Mouse (Mus musculus): ENCODE results near the gene Hamp2. TPM values are rescaled to one million over a fixed set of nuclear protein-coding genes. Genes with fewer than 3 reads are reported as not detected.
"Not testable (repeated sequence)": the region's sequence is repeated elsewhere in the genome, so short reads cannot be mapped to it uniquely, and the experiment has no call there.

Hamp2 gene
- total RNA-seq (2021) = 1 to 10 TPM; 1.5 to 4.1 TPM

DNA sequence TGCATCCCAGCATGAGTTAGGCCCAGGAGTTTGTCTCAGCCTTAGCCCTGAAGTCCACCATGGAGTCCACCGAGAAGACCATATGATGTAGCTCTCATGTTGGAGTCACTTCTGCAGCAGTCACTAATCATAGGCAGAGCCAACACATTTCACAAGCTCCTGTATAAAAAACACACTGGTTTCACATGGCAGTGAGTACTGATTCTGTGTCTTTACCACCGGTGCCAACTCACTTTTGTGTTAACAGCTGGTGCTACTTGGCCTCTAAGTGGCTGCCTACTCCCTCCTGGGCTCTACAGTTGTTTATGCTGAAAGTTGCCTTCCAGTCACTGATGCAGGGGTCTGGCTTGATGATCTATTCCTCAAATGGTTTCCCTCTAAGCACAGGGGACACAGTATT, at the start of gene Hamp2:
Hamp2 (minus strand) TSS at position 101 of the 400 bp plus-strand sequence.
- DNase-seq; intact Hi-C loops (cut with DNase I): not testable (repeated sequence)

DNA sequence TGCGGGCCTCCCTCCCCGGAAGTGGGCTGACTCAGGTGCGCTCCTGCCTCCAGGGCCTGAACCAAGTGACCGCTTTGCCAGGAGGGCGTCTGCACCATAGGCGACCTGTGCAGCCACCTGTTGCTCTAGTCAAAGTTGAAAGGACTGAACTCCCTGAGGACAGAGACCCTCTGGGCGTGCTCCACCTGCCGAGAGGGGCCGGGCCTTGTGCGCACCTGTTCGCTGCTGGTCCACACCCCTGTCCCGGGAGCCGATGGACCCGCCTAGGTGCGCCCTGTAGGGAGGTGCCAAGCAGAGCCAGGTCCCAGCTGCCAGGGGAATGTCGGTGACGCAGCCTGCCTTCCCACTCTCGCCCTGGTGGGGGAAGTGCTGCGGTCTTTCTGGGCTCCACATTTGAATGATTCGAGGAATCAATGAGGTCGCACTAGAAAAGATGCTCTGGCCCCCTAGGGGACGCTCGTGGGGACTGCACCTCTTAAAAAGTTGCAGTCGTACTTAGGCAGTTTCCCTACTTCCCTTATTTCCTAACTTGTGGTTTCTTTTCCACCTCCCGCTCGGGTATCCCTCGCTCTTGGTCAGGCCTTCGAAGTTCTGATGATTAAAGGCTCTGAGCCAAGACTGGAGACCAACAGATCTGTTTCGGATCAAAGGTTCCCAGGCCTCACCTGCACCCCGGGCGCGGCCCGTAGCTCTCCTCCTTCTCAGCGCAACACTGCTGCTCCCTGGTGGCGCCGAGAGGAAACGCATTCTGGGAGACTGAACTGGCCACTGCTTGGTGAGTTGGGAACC, 49.2 kb upstream of the Hamp2 start, which contains the start of gene Fam187b:
Fam187b (plus strand) TSS at position 290 of the 789 bp plus-strand sequence.
- DNase-seq = peak; percentile 91 to 94
- intact Hi-C loops (cut with DNase I) = loop anchor here (1.0 kb wide), 1 partner anchor 100 kb away; no protein-coding TSS in a partner anchor

DNA sequence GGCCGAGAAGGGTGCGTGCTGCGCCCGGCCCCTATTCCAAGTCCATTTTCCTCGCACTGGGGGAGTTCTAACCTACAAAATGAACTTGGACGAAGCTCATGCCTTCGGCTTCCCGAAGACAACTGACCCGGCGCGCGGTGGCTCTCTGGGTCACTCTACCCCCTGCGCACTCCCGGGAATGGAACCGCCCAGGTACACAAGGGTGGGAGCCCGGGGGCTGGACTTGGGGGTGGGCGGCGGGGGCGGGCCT, 48.7 kb upstream of the Hamp2 start, which contains the start of gene Lsr:
Lsr (minus strand) TSS at position 214 of the 250 bp plus-strand sequence.
- no peak for DNase-seq

DNA sequence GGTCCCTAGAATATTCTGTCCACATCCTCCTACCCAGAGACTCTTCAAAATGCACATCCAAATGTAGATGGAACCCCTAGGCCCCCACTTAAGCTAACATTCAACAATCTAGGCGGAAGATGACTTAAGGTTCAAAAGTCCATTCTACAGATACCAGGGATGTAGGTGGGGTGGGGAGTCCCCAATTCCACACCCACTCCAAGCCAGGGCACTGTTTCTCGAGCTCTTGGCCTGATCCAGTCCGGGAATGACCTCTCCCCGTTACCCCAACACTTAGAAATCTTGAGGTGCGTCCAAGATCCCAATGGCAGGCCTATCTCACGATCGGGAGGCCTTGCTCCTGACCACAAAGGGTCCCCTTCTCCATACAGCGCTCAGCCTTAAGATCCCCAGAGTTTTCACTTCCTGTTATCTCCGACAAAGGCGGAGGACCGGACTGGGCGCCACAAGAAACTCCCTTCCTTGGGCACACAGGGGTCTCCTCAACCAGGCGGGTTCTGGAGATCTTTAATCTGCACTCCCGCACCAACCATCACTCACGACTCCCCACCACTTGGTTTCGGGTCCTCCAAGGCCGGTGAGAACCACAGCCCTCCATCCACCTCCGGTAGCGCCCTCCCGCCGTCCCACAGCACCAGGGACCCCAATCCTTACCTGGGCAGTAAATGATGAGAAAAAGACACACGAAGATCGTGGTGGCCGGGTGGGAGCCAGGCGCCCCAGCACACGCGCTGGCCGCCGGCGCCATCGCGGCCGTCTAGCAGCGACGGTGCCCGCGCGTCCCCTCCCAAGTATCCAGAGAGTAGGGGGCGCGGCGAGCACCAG, 48.2 kb upstream of the Hamp2 start:
- intact Hi-C loops (cut with DNase I) = loop anchor here (1.0 kb wide), 1 partner anchor 99 kb away; no protein-coding TSS in a partner anchor
- DNase-seq = no peak

More for the DNA sequence above, 48.7 kb upstream of the Hamp2 start, which contains the start of gene Lsr:
- intact Hi-C loops (cut with DNase I) = loop anchor here (1.0 kb wide), 1 partner anchor 100 kb away; no protein-coding TSS in a partner anchor

DNA sequence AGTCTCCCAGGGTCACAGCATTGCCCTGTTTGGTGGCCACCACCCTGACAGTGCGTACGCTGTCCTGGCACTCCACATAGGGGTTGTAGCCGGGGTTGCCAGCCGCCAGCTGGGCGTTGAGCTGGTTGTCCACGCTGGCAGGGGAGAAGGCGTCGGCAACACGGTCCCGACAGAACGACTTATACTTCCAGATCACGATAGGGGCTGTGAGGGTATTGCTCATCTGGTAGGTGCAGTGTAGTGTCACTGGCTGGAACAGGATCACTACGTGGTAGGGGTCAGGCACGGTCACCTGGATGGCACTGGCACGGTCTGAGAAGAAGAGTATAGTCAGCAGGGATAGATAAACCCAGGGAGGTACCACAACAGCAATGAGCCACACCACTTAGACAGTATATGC, 47.4 kb upstream of the Hamp2 start:
- intact Hi-C loops (cut with DNase I) = no loop called here
- DNase-seq = no peak

DNA sequence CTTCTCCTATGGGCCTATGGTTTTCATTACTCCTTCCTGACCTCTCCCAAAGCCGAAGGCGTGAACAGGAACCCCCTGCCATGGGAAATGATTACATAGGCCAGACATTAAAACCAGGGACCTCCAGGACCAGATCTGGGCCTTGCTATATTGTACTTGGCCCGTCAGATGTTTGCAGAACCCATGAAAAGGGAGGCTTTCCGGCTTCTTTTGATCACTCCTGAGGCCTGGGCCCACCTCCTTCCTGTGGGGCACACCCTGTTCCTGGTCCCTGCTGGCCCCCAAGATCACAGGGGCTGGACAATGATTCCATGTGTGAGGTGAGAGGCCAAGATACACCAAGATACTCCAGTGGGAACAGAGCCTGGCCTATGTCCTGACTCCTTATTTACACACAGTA, 44.7 kb upstream of the Hamp2 start:
- no peak for DNase-seq
- intact Hi-C loops (cut with DNase I) = loop anchor here (10.0 kb wide), 1 partner anchor 374 kb away; the partner anchor contains the start of gene Zbtb32

DNA sequence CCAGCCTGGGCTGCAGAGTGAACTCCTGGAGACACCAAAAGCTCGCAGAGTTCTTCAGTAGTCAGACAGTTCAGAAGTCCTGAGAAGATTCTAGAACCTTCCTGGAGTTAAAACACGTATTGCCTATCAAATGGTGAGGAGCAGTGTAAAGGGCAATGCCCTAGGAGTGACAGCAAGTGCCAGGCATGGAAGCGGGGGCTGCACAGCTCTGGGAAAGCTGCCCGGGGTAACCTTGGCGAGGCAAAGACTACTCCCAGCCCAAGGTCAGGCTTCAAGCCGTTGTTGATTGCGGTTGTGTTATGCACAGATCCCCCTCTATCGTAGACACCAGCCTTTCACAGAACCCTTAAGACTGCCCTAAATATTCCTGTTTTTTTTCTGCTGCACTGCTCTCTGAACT, 44.1 kb upstream of the Hamp2 start:
- intact Hi-C loops (cut with DNase I) = loop anchor here (10.0 kb wide), 1 partner anchor 374 kb away; the partner anchor contains the start of gene Zbtb32

DNA sequence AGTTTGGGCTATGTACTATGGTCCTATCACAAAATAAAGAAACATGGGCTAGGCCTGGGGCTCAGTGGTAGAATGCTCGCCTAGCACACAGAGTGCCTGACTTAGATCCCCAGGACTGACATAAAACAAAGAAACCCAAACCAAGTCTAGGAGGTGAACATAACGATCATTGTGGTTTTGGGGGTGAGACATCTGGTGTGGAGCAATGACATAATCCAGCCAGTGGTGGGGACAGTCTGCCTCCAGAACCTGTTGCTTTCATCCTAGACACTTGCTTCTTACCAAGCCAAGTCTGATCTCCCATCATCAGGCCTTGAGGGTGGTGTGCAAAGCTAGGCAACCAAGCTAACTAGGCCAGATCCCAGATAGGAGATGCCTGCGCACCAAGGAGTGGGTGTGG, 42.2 kb upstream of the Hamp2 start:
- intact Hi-C loops (cut with DNase I) = loop anchor here (10.0 kb wide), 1 partner anchor 372 kb away; the partner anchor contains the start of gene Zbtb32
- DNase-seq = no peak

More for the DNA sequence above, 44.1 kb upstream of the Hamp2 start:
- no peak for DNase-seq

DNA sequence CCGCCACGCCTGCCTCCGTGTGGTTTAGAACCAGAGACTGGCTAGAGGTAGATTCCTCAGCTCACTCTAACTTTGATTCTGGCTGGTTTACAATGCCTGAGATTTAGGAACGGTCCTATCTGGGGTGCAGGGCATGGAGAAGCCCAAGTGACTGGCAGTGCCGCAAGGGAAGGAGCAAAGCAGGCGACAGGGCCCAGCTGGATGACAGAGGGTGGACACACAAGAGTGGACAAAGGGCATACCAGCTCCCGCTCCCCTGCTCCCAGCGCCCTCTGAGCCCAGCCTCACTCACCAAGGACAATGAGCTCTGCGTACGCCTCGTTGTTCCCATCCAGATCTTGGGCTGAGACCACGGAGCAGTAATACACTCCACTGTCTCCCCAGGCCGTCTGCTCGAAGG, 41.2 kb upstream of the Hamp2 start:
- no peak for DNase-seq

DNA sequence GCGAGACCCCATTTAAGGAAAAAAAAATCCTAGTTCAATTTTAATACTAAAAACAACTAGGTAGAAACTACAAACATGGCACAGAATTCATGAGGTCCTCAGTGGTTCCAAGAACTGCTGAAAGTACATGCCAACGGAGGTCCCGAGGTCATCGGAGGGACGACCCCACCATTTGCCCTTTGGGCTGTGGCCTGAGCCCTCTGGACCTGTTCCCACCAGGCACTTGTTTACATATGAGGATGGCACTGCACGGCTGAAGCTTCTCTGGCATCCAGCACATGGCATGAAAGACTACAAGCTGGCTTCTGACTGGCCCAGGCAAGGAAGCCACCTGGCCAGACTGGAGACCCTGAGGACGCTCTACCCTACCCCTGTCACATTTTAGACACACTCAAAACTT, 39.9 kb upstream of the Hamp2 start:
- intact Hi-C loops (cut with DNase I) = loop anchor here (10.0 kb wide), 1 partner anchor 370 kb away; the partner anchor contains the start of gene Zbtb32
- DNase-seq = no peak

More for the DNA sequence above, 41.2 kb upstream of the Hamp2 start:
- intact Hi-C loops (cut with DNase I) = loop anchor here (10.0 kb wide), 1 partner anchor 371 kb away; the partner anchor contains the start of gene Zbtb32

DNA sequence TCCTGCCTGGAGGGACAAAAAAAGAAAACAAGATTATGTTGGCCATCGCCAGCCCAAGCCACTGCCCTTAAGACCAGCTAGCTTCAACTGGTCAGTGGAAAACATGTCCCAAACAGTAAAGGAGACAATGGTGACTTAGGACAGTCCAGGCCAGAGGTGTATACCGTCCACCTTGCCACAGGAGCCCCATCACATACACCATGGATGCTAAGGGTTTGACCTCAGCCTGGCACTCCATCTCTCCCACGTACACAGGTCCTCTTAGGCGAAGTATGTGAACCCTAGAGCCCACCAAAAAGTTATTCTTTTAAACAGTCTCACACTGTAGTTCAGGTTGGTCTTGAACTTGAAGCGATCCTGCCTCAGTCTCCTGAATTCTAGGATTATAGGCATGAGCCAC, 38.4 kb upstream of the Hamp2 start:
- intact Hi-C loops (cut with DNase I) = loop anchor here (10.0 kb wide), 1 partner anchor 368 kb away; the partner anchor contains the start of gene Zbtb32
- DNase-seq = no peak

DNA sequence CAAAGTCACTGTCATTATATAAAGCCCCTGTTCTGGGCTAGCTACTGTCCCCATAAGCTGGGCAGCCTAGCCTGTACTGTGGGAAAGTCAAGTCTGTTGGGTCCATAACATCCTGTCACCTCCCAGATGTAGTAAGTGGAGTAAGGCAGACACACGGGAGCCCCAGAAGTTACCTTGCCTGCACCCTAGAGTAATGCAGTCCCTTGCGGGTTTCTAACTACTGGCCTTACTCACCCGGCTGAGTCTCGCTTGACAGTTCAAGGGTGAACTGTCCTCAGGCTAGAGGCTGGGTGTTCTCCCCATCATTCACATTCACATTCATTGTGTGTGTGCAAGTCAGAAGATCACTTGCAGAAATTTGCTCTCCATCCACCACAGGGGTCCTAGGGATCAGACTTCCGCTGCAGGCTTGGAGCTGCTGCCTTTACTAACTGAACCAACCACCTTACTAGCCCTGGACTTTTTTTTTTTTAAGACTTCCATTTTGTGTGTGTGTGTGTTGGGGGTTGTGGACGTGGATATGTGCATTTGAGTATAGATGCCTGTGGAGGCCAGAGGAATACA, 35.4 kb upstream of the Hamp2 start:
- DNase-seq = no peak
- intact Hi-C loops (cut with DNase I) = loop anchor here (1.0 to 10.0 kb wide), 4 partner anchors 40 to 365 kb away; partner anchors contain the start of gene Zbtb32

DNA sequence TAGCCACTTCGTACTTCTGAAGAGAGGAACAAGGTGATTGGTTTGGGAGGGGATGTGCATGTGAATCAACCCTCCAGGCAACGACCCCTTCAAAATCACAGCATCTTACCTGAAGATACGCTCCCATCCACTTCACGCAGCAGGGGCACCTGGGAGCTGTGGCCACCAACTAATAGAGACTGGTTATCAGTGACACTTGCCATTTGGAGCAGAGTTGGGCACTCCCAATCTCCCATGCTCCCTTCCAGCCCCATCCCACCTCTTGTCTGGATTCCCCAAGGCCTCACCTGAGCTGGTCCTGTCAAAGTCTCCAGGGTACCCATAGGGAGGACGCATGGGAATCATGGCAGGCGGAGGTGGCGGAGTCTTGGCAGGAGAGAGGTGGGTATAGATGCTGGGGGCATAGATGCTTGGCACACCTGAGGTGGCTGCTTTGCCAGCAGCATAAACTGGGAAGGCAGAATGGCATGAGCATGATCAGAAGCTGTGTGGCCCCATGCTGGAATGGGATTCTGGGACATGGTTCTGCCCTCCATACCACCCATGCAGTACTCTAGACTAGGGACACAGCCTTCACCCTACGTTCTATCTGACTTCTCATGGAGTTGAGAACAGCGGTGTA, 34.5 kb upstream of the Hamp2 start:
- intact Hi-C loops (cut with DNase I) = loop anchor here (5.0 kb wide), 2 partner anchors 87 to 292 kb away; no protein-coding TSS in a partner anchor
- no peak for DNase-seq

DNA sequence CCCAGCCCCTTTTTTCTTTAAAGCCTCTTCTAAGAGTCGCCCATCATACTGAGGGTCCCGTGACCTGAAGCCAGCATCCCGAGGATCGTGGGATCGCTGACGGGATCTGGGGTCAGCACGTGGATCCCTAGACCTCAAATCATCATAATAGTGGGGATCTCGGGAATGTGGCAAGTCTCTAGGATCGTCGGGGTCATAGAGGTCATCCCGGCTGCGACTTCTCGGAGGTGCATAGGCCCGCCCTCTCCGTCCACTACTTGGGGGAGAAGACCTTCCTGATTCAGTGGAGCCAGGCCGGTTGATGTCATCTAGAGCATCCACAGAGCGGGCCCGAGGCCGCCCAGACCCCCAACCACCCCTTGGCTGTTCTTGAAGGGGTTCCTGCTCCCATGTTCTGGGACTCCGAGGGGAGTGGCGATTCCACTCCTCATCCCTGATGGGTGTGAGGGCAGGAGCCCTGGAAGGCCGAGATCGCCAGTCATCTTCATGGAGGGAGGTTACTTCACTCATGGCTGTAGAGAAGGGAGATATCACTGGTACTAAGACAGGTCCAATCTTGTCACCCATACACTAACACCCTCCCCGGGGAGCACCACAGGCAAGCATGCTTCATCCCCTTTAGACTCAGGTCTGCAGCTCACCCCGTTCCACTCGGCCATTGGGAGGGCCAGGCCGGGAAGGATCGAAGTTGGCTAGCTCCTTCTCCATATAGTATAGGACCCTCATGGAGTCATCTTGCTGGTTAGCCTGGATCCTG, 33.8 kb upstream of the Hamp2 start:
- intact Hi-C loops (cut with DNase I) = loop anchor here (5.0 kb wide), 2 partner anchors 86 to 291 kb away; no protein-coding TSS in a partner anchor

DNA sequence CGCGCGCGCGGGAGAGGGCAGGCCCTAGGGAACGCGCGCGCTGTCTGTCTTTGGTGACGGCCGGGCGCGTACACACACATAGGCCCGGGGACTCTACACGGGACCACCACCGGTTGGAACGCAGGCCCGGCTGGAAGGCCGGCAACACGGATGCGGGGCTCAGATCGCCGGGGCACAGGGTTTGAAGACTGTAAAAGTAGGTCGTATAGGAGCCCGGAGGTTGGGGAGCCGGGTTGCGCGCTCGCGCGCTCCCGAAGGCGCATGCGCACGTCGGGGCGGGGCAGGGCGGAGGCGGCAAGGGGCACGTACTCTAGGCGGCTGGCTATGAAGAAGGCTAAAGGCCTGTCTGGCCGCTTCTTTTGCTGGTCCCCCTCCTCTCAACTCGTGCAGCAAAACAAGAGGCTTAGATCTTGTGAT, 32.9 kb upstream of the Hamp2 start:
- intact Hi-C loops (cut with DNase I) = loop anchor here (5.0 kb wide), 2 partner anchors 85 to 290 kb away; no protein-coding TSS in a partner anchor
- DNase-seq = peak; percentile 96

More for the DNA sequence above, 33.8 kb upstream of the Hamp2 start:
- no peak for DNase-seq

DNA sequence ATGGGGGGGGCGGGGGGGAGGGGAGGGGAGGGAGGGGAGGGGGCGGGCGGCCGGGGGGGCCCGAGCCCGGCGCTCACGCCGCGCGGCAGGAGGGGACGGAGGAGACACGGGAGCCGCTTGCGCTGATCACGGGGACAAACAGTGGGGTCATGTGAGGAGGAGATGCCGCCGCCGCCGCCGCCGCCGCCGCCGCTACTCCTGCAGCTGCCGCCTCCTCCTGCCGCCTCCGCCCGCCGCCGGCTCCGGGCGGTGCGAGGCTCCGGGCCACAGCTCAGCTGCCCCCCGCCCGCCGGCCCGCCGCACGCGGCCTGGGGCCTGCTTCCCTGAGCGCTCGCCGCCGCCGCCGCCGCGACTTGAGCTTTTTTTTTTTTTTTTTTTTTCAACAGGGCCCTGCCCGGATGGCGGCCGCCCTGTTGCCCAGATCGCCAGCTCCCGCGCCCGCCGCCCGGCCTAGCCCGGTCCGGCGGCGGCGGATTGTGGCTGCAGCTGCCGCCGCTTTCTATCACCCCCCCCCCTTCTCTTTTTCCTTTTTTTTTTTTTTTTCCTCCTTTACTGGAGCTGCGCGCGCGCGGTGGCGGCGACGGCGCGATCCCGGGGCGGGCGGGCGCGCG, 32.4 kb upstream of the Hamp2 start, which contains the start of gene Usf2:
Usf2 (minus strand) TSS at position 48 of the 611 bp plus-strand sequence.
- intact Hi-C loops (cut with DNase I) = loop anchor here (5.0 kb wide), 2 partner anchors 85 to 290 kb away; no protein-coding TSS in a partner anchor
- DNase-seq = peak; percentile 84

DNA sequence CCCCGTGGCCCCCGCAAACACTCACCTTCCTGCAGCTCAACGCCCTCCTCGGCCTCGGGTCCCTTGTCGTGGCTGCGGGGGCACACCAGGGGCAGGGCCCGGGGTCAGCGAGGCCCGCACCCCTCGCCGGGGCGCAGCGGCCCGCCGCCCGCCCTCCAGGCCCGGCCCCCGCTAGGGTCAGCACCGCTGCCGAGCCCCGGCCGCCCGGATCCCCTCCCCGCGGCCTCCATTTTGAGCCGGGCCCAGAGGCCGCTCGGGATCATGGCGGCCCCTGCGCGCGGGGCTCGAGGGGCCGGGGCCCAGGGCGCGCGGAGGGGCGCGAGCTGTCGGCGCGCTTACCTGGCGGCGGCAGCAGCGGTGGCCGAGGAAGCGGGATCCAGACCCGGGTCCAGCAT, 31.9 kb upstream of the Hamp2 start:
- DNase-seq = no peak
- intact Hi-C loops (cut with DNase I) = loop anchor here (5.0 kb wide), 2 partner anchors 84 to 289 kb away; no protein-coding TSS in a partner anchor

Data from heart, postnatal 10 days (tissue).